Mouse (Mus musculus) gastrocnemius, postnatal 14 days (tissue): Measurements from ENCODE around the gene Mfsd4a. TPM values are rescaled to one million over a fixed set of nuclear protein-coding genes. Genes with fewer than 3 reads are reported as not detected.

ENCODE experiments used
- DNase-seq: peaks from one replicate; pipeline ENCODE4 v3.0.0; 2021; ENCODE audit warnings: mixed read lengths
- intact Hi-C: fragments of 180-260 bp; cut with DNase I; formaldehyde crosslinking; loops from one replicate; pipeline ENCODE4 v1.15.1; 2025; ENCODE audit warnings: low total_unique reads
- total RNA-seq, 2 experiments: library from RNA; stranded (reverse); gene quantifications; 2 replicates each; pipeline ENCODE4 v1.2.3; 2021

Mfsd4a gene
- total RNA-seq, 2 experiments from 2014 or later = 2.0 to 2.2 TPM

- no peak for DNase-seq
- intact Hi-C loops = no loop called here
Observed at GRCm38 (mm10) chr1:132028413-132028812, 39.4 kb downstream of the Mfsd4a start.

- intact Hi-C loops = no loop called here
- no peak for DNase-seq
Observed at GRCm38 (mm10) chr1:132027978-132028377, 39.9 kb downstream of the Mfsd4a start.

- intact Hi-C loops = no loop called here
- no peak for DNase-seq
Observed at GRCm38 (mm10) chr1:132026925-132027646, 40.8 kb downstream of the Mfsd4a start.

GRCm38 (mm10) chr1:132022107-132022506, 45.8 kb downstream of the Mfsd4a start:
- intact Hi-C loops = no loop called here
- no peak for DNase-seq

GRCm38 (mm10) chr1:132019876-132020275, 48.0 kb downstream of the Mfsd4a start:
- no peak for DNase-seq
- intact Hi-C loops = no loop called here

GRCm38 (mm10) chr1:132016691-132017090, 51.2 kb downstream of the Mfsd4a start:
- no peak for DNase-seq

GRCm38 (mm10) chr1:132014800-132015199, 53.1 kb downstream of the Mfsd4a start:
- DNase-seq = no peak
- intact Hi-C loops = no loop called here

More at GRCm38 (mm10) chr1:132016691-132017090, 51.2 kb downstream of the Mfsd4a start:
- intact Hi-C loops = no loop called here

- DNase-seq = no peak
- intact Hi-C loops = no loop called here
Observed at GRCm38 (mm10) chr1:132012861-132013260, 55.0 kb downstream of the Mfsd4a start.

GRCm38 (mm10) chr1:132011785-132012184, 56.1 kb downstream of the Mfsd4a start:
- intact Hi-C loops = no loop called here
- no peak for DNase-seq

GRCm38 (mm10) chr1:132010632-132011501, 57.0 kb downstream of the Mfsd4a start:
- no peak for DNase-seq
- intact Hi-C loops = no loop called here

- intact Hi-C loops = no loop called here
- no peak for DNase-seq
Observed at GRCm38 (mm10) chr1:132008881-132009644, 58.8 kb downstream of the Mfsd4a start.

- intact Hi-C loops = no loop called here
- peak; percentile 89 for DNase-seq
Observed at GRCm38 (mm10) chr1:132007828-132008827, 59.7 kb downstream of the Mfsd4a start.

- intact Hi-C loops = no loop called here
Observed at GRCm38 (mm10) chr1:132007282-132007815, 60.5 kb downstream of the Mfsd4a start, which contains the start of gene Elk4. TSS of gene Elk4 (plus strand) at chr1:132007607.

GRCm38 (mm10) chr1:132006721-132007120, 61.1 kb downstream of the Mfsd4a start:
- DNase-seq = no peak

More at GRCm38 (mm10) chr1:132007282-132007815, 60.5 kb downstream of the Mfsd4a start, which contains the start of gene Elk4:
- DNase-seq = peak; percentile 95

GRCm38 (mm10) chr1:132006046-132006445, 61.8 kb downstream of the Mfsd4a start:
- no peak for DNase-seq
- intact Hi-C loops = no loop called here

More at GRCm38 (mm10) chr1:132006721-132007120, 61.1 kb downstream of the Mfsd4a start:
- intact Hi-C loops = no loop called here

- DNase-seq = no peak
- intact Hi-C loops = no loop called here
Observed at GRCm38 (mm10) chr1:132005466-132005865, 62.4 kb downstream of the Mfsd4a start.

- intact Hi-C loops = no loop called here
- no peak for DNase-seq
Observed at GRCm38 (mm10) chr1:132004574-132005180, 63.2 kb downstream of the Mfsd4a start.

GRCm38 (mm10) chr1:132003817-132004216, 64.0 kb downstream of the Mfsd4a start:
- DNase-seq = no peak
- intact Hi-C loops = no loop called here
